Mouse (Mus musculus) ES-Bruce4 (cell line): ENCODE results near the gene Ap1b1. TPM values are rescaled to one million over a fixed set of nuclear protein-coding genes. Genes with fewer than 3 reads are reported as not detected.

ENCODE experiments used
- H3K27ac ChIP-seq: 2 replicates; pipeline ENCODE4 v1.5.1; 2012; ENCODE audit warnings: low read length, inconsistent platforms; ENCODE audit not compliant: insufficient read depth
- H3K27me3 ChIP-seq: 2 replicates; pipeline ENCODE4 v1.6.1; 2012; ENCODE audit warnings: mild to moderate bottlenecking, low read length, inconsistent platforms; ENCODE audit not compliant: control insufficient read depth, poor library complexity, insufficient read depth, severe bottlenecking
- H3K36me3 ChIP-seq: 2 replicates; pipeline ENCODE4 v1.6.1; 2012; ENCODE audit warnings: inconsistent platforms, mild to moderate bottlenecking, low read length, moderate library complexity; ENCODE audit not compliant: control insufficient read depth, poor library complexity, insufficient read depth, severe bottlenecking
- H3K4me1 ChIP-seq: one replicate; pipeline ENCODE4 v1.8.1; 2011; ENCODE audit warnings: low read length; ENCODE audit not compliant: control insufficient read depth, insufficient read depth
- H3K4me3 ChIP-seq: 2 replicates; pipeline ENCODE4 v1.5.1; 2011; ENCODE audit warnings: low read depth, mild to moderate bottlenecking, low read length
- H3K9ac ChIP-seq: 2 replicates; pipeline ENCODE4 v1.6.1; 2012; ENCODE audit warnings: low read depth, mild to moderate bottlenecking, inconsistent platforms; ENCODE audit not compliant: poor library complexity, severe bottlenecking
- H3K9me3 ChIP-seq: replicated peaks from 2 replicates; pipeline ENCODE4 v1.6.1; 2012; ENCODE audit warnings: mild to moderate bottlenecking, low read length, inconsistent platforms; ENCODE audit not compliant: control insufficient read depth, poor library complexity, insufficient read depth, severe bottlenecking
- CTCF ChIP-seq: IDR thresholded peaks from one replicate; pipeline ENCODE4 v1.8.1; 2011; ENCODE audit warnings: low read depth, low read length
- EP300 ChIP-seq: IDR thresholded peaks from 2 replicates; pipeline ENCODE4 v1.6.1; 2011; ENCODE audit warnings: low read depth, low read length; ENCODE audit not compliant: insufficient read depth
- POLR2A ChIP-seq: IDR thresholded peaks from one replicate; pipeline ENCODE4 v1.8.1; 2011; ENCODE audit warnings: low read length; ENCODE audit not compliant: insufficient read depth
- polyA plus RNA-seq: library from polyadenylated mRNA; stranded (reverse); fragments of >200 nt; gene quantifications from 2 replicates; pipeline ENCODE4 v1.2.4, GENCODE M21; 2011; ENCODE audit warnings: low read depth; ENCODE audit not compliant: missing spikeins, insufficient read depth, insufficient read length

Gene Ap1b1
- polyA plus RNA-seq, 1 experiment: 61.2 TPM

DNA sequence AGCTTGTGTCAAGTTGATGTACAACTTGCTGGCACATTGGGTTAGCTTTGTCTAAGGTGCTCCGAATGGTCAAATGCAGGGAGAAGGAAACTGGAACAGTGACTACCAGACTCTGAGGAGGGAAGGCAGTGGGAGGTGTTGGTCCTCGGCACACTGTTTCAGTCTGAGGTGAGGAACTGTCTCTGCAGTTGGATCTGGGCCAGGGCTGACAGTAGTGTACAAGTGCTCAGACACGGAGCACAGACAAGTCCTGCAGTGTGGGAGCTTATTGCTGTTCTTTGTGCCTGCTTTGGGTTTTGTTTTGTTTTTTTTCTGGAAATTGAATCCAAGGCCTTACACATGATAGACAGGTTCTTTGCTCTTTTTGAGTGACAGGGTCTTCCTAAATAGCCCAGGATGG lies 3.6 kb upstream of the Ap1b1 start:
- no peaks in the 10 kb centered on the region for H3K4me1 ChIP-seq
- H3K27me3 ChIP-seq: no peaks in the 10 kb centered on the region
- no peak overlapping the region for H3K9ac ChIP-seq
- no peak for TF ChIP-seq EP300
- no peak for TF ChIP-seq POLR2A
- TF ChIP-seq CTCF: no peak
- H3K9me3 ChIP-seq: no peaks in the 10 kb centered on the region
- H3K4me3 ChIP-seq: no peak overlapping the region
- H3K27ac ChIP-seq: no peak overlapping the region
- no peaks in the 10 kb centered on the region for H3K36me3 ChIP-seq

DNA sequence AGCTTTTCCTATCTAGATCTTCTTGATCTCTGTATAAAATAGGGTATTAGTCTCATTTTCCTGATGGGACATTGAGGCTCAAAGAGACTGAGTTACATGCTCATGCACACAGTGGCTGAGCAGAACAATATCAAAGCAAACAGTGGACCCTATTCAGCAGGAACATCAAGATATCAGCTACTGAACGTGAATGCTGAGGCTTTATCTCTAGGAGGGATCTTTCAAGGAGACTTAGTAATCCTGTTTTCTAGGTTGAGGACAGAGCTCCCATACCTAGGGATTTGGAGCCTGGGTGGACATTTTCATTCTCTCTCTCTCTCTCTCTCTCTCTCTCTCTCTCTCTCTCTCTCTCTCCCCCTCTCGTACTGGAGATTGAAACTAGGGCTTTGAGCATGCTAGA lies 3.1 kb upstream of the Ap1b1 start:
- Histone ChIP-seq H3K4me3 (no peak overlapping the region), H3K4me1 (no peaks in the 10 kb centered on the region), H3K36me3 (no peaks in the 10 kb centered on the region), H3K9ac (no peak overlapping the region), H3K27ac (no peak overlapping the region), H3K9me3 (no peaks in the 10 kb centered on the region), H3K27me3 (no peaks in the 10 kb centered on the region)
- TF ChIP-seq POLR2A: no peak
- TF ChIP-seq CTCF: no peak
- no peak for TF ChIP-seq EP300

DNA sequence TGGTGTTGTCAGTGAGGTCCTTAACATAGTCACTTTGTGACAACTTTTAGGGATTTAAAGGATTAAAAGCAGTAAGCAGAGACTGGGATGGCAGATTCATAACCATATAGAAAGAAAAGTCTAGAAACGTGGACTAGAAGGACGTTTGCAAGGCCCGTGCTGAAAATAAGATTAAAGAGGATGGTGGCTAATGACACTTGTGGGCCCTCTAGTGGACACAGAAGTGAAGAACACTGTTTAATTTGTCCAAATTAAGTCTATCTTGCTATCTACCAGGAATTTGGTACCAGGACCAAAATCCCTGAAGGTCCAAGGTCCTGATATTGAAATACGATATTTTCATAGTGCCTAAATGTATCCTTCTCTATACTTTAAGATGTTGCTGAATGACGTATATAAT lies 2.4 kb upstream of the Ap1b1 start:
- no peak overlapping the region for H3K27ac ChIP-seq
- H3K4me3 ChIP-seq: no peak overlapping the region
- H3K27me3 ChIP-seq: no peaks in the 10 kb centered on the region

DNA sequence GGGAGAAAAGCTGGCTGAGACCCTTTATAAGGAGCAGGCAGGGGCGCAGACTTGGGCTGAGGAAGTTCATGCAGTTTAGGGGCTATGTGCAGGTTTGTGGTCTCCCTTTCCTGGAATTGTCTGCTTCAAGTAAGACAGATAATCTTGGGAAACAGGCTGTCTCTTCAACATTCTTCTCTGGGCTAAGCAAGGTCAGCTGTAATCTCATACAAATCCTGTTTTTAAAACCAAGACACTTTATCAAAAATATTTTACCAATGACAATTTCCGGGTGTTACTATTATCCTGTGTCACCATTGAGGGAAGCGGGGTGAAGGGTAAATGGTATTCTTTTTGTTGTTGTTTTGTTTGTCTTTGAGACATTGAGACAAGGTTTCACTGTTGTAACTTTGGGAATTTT lies 1.8 kb upstream of the Ap1b1 start:
- Histone ChIP-seq H3K9me3 (no peaks in the 10 kb centered on the region), H3K4me3 (no peak overlapping the region), H3K27ac (no peak overlapping the region), H3K4me1 (no peaks in the 10 kb centered on the region), H3K27me3 (no peaks in the 10 kb centered on the region), H3K36me3 (no peaks in the 10 kb centered on the region), H3K9ac (no peak overlapping the region)
- TF ChIP-seq POLR2A (no peak), CTCF (no peak), EP300 (no peak)

More for the DNA sequence above, 2.4 kb upstream of the Ap1b1 start:
- H3K4me1 ChIP-seq: no peaks in the 10 kb centered on the region
- TF ChIP-seq CTCF (no peak), EP300 (no peak), POLR2A (no peak)
- no peaks in the 10 kb centered on the region for H3K36me3 ChIP-seq
- no peaks in the 10 kb centered on the region for H3K9me3 ChIP-seq
- no peak overlapping the region for H3K9ac ChIP-seq

DNA sequence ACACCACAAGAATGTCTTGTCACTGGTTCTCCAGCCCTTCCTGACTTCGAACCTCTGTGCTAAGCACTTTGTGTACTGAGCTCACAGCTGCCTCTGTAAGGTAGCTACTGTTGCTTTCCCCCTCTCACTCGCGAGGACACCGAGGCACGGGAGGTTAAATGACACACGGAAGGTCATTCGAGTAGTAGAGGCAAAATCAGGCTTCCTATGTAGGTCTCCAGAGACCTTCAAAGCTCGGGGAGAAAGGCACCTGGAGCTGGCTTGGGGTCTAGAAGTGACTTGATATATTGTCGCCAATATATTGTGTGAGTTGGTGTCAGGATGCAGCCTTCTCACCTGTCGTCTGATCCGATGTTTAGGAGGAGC lies 846 bp downstream of the Ap1b1 start:
- Histone ChIP-seq H3K27me3 (no peaks in the 10 kb centered on the region), H3K9me3 (no peaks in the 10 kb centered on the region), H3K4me1 (no peaks in the 10 kb centered on the region), H3K9ac (peak overlapping the region; percentile 53), H3K4me3 (peak overlapping the region; percentile 66), H3K27ac (no peak overlapping the region), H3K36me3 (no peaks in the 10 kb centered on the region)
- no peak for TF ChIP-seq CTCF
- TF ChIP-seq EP300: no peak
- TF ChIP-seq POLR2A: no peak

DNA sequence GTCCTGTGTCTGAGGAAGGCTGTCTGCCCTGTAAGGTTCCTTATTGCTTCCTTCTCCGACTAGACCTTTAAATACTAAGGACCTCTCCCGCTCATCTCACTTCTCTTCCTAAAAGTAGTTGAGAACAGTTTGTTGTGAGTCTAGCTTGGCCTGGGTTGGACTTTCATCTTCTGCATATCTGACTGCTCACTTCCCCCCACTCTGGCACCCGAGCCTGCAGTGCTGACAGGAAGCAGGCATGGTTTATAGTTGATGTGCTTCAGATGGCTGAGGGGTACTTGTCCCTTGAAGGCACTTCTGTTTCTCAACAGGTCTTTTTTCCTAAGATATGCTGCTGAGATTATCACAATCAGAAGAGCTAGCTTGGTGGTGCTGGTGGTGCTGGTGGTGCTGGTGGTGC lies 2.6 kb downstream of the Ap1b1 start:
- Histone ChIP-seq H3K36me3 (no peaks in the 10 kb centered on the region), H3K9me3 (no peaks in the 10 kb centered on the region), H3K4me3 (no peak overlapping the region), H3K27ac (no peak overlapping the region), H3K4me1 (no peaks in the 10 kb centered on the region), H3K27me3 (no peaks in the 10 kb centered on the region), H3K9ac (no peak overlapping the region)
- TF ChIP-seq CTCF: no peak
- no peak for TF ChIP-seq EP300
